Mouse (Mus musculus) lung, embryonic 14.5 days (tissue): ENCODE results near the gene Klc1. TPM values are rescaled to one million over a fixed set of nuclear protein-coding genes. Genes with fewer than 3 reads are reported as not detected.

Experiments
- ATAC-seq: fragments of 200-750 bp; cut with Nextera tagmentation; 2 replicates; pipeline ENCODE4 v1.8.0; 2017; ENCODE audit warnings: mild to moderate bottlenecking, moderate TSS enrichment, moderate library complexity; ENCODE audit not compliant: insufficient read depth
- DNase-seq: peaks from one replicate; pipeline ENCODE4 v3.0.0-alpha.2; 2015
- H3K27ac ChIP-seq: fragments of 300-500 bp; sonication (generic); 2 replicates; pipeline ENCODE4 v1.5.1; 2014; ENCODE audit warnings: low read depth, mild to moderate bottlenecking, moderate library complexity
- H3K27me3 ChIP-seq: fragments of 300-500 bp; sonication (generic); 2 replicates; pipeline ENCODE4 v1.6.1; 2014; ENCODE audit warnings: low read length, control low read depth; ENCODE audit not compliant: insufficient read depth
- H3K36me3 ChIP-seq: fragments of 300-500 bp; sonication (generic); 2 replicates; pipeline ENCODE4 v1.6.1; 2014; ENCODE audit warnings: control low read depth; ENCODE audit not compliant: insufficient read depth
- H3K4me1 ChIP-seq: fragments of 300-500 bp; sonication (generic); 2 replicates; pipeline ENCODE4 v1.6.1; 2014; ENCODE audit warnings: antibody characterized with exemption, control low read depth; ENCODE audit not compliant: insufficient read depth
- H3K4me2 ChIP-seq: fragments of 300-500 bp; sonication (generic); 2 replicates; pipeline ENCODE4 v1.6.1; 2014; ENCODE audit warnings: mild to moderate bottlenecking
- H3K4me3 ChIP-seq: fragments of 300-500 bp; sonication (generic); 2 replicates; pipeline ENCODE4 v1.5.1; 2014; ENCODE audit warnings: low read depth, low read length
- H3K9ac ChIP-seq: fragments of 300-500 bp; sonication (generic); 2 replicates; pipeline ENCODE4 v1.6.1; 2014
- H3K9me3 ChIP-seq: fragments of 300-500 bp; sonication (generic); 2 replicates; pipeline ENCODE4 v1.6.1; 2016; ENCODE audit warnings: low read depth, low read length, control low read depth
- CTCF ChIP-seq: IDR thresholded peaks from 2 replicates; pipeline ENCODE4 v1.5.1; 2016; ENCODE audit warnings: antibody characterized with exemption, low read depth
- WGBS: fragments of 180-500 bp; shearing (Covaris S2); extraction: QIAGEN DNeasy Blood & Tissue Kit; methylation state at CpG from one replicate; pipeline ENCODE4 v1.1.7; 2014; 5-methylcytosine and 5-hydroxymethylcytosine counted together
- polyA plus RNA-seq: library from polyadenylated mRNA; unstranded; fragments of >200 nt; fragmentation: Nextera tagmentation; extraction: Ambion mirVana; gene quantifications from 2 replicates; pipeline ENCODE4 v1.2.1, GENCODE M21; 2014

Klc1 gene
- polyA plus RNA-seq, 1 experiment from 2014 or later: 96.7 TPM

- DNase-seq (no peak), ATAC-seq (no peak)
- no peak overlapping the region for H3K4me2 ChIP-seq
- no peak overlapping the region for H3K4me3 ChIP-seq
- TF ChIP-seq CTCF: no peak
- no peak overlapping the region for H3K9ac ChIP-seq
- no peaks in the 10 kb centered on the region for H3K4me1 ChIP-seq
- H3K27me3 ChIP-seq: no peaks in the 10 kb centered on the region
- peaks cover 17% of the 10 kb centered on the region; the same call in 1 of the 2 replicates for H3K36me3 ChIP-seq
- no peaks in the 10 kb centered on the region for H3K9me3 ChIP-seq
- WGBS: 83% methylated on average over 4 of the region's 4 CpGs
- no peak overlapping the region for H3K27ac ChIP-seq
These were observed 38.4 kb upstream of the Klc1 start for GRCm38 (mm10) chr12:111720222-111720621.

- ATAC-seq (no peak), DNase-seq (peak; percentile 62)
- peaks cover 27% of the 10 kb centered on the region; the same call in 1 of the 2 replicates for H3K36me3 ChIP-seq
- no peaks in the 10 kb centered on the region for H3K27me3 ChIP-seq
- no peaks in the 10 kb centered on the region for H3K9me3 ChIP-seq
- no peak overlapping the region for H3K4me2 ChIP-seq
- peak; percentile 54 for TF ChIP-seq CTCF
- WGBS: 71% methylated on average over 9 of the region's 9 CpGs
- H3K4me3 ChIP-seq: no peak overlapping the region
- no peaks in the 10 kb centered on the region for H3K4me1 ChIP-seq
- H3K9ac ChIP-seq: no peak overlapping the region
- no peak overlapping the region for H3K27ac ChIP-seq
These were observed 36.0 kb upstream of the Klc1 start for GRCm38 (mm10) chr12:111722654-111723053.

GRCm38 (mm10) chr12:111724638-111725337 lies 33.9 kb upstream of the Klc1 start:
- Histone ChIP-seq H3K9me3 (no peaks in the 10 kb centered on the region), H3K4me3 (no peak overlapping the region), H3K36me3 (peaks cover 29% of the 10 kb centered on the region; the same call in 1 of the 2 replicates), H3K4me2 (no peak overlapping the region), H3K4me1 (no peaks in the 10 kb centered on the region), H3K9ac (no peak overlapping the region), H3K27me3 (no peaks in the 10 kb centered on the region), H3K27ac (no peak overlapping the region)
- 61% methylated on average over 6 of the region's 6 CpGs for WGBS
- ATAC-seq: no peak
- no peak for TF ChIP-seq CTCF
- DNase-seq: no peak

GRCm38 (mm10) chr12:111725338-111726121 lies 33.1 kb upstream of the Klc1 start:
- no peaks in the 10 kb centered on the region for H3K27me3 ChIP-seq
- no peak overlapping the region; the same call in 1 of the 2 replicates for H3K27ac ChIP-seq
- 70% methylated on average over 12 of the region's 12 CpGs for WGBS
- no peak overlapping the region for H3K4me3 ChIP-seq
- DNase-seq: no peak
- no peaks in the 10 kb centered on the region for H3K4me1 ChIP-seq
- TF ChIP-seq CTCF: no peak
- no peak overlapping the region for H3K9ac ChIP-seq
- no peak overlapping the region for H3K4me2 ChIP-seq
- H3K36me3 ChIP-seq: peaks cover 31% of the 10 kb centered on the region; the same call in 1 of the 2 replicates
- no peaks in the 10 kb centered on the region for H3K9me3 ChIP-seq
- ATAC-seq: 0 out of 2 replicates have a peak, but pooled peaks have one; percentile 6

GRCm38 (mm10) chr12:111726122-111726463 lies 32.6 kb upstream of the Klc1 start:
- ATAC-seq (peak; percentile 30; the same call in 1 of the 2 replicates), DNase-seq (peak; percentile 27)
- no peaks in the 10 kb centered on the region for H3K9me3 ChIP-seq
- no peak overlapping the region for H3K4me2 ChIP-seq
- WGBS: 41% methylated on average over 4 of the region's 4 CpGs
- peaks cover 34% of the 10 kb centered on the region; the same call in 1 of the 2 replicates for H3K36me3 ChIP-seq
- no peak overlapping the region for H3K27ac ChIP-seq
- no peak overlapping the region for H3K9ac ChIP-seq
- no peaks in the 10 kb centered on the region for H3K27me3 ChIP-seq
- no peak overlapping the region for H3K4me3 ChIP-seq
- TF ChIP-seq CTCF: no peak
- no peaks in the 10 kb centered on the region for H3K4me1 ChIP-seq

GRCm38 (mm10) chr12:111727956-111728355 lies 30.7 kb upstream of the Klc1 start:
- Histone ChIP-seq H3K9ac (no peak overlapping the region), H3K27ac (no peak overlapping the region), H3K4me1 (no peaks in the 10 kb centered on the region), H3K9me3 (no peaks in the 10 kb centered on the region), H3K4me3 (no peak overlapping the region), H3K36me3 (peaks cover 41% of the 10 kb centered on the region; the same call in 1 of the 2 replicates), H3K4me2 (no peak overlapping the region), H3K27me3 (no peaks in the 10 kb centered on the region)
- no peak for TF ChIP-seq CTCF
- DNase-seq (no peak), ATAC-seq (no peak)
- 78% methylated on average over 1 of the region's 1 CpGs for WGBS
